Mouse (Mus musculus) urinary bladder, postnatal 10 days (tissue): ENCODE measurements around the gene Tmem63b.

Source experiments
- DNase-seq: peaks from one replicate; pipeline ENCODE4 v3.0.0; 2022; ENCODE audit warnings: low spot score

Gene Tmem63b

GRCm38 (mm10) chr17:45619386-45620256 is 67.1 kb downstream of the Tmem63b start:
- DNase-seq: no peak

GRCm38 (mm10) chr17:45618941-45619385 is 67.7 kb downstream of the Tmem63b start:
- DNase-seq: no peak

GRCm38 (mm10) chr17:45617655-45618054 is 69.0 kb downstream of the Tmem63b start:
- DNase-seq: no peak

- no peak for DNase-seq
Observed at GRCm38 (mm10) chr17:45616679-45617078, 70.0 kb downstream of the Tmem63b start.

GRCm38 (mm10) chr17:45616046-45616650 is 70.6 kb downstream of the Tmem63b start:
- DNase-seq: no peak

GRCm38 (mm10) chr17:45612921-45613320 is 73.8 kb downstream of the Tmem63b start:
- DNase-seq: no peak

- DNase-seq: no peak
Observed at GRCm38 (mm10) chr17:45612008-45612407, 74.7 kb downstream of the Tmem63b start.
